ENCODE assay signal across 8 mouse cellular contexts in genomic region chr7:132551351-132552126, GRCm38 (mm10). TPM values are rescaled to one million over a fixed set of nuclear protein-coding genes. Genes with fewer than 3 reads are reported as not detected.
DNase-seq lines count a peak whose midpoint lies in the region; ATAC-seq lines count a peak whose summit lies in the region.

No protein-coding gene starts in this region.

- H3K4me3 ChIP-seq in hindbrain, embryonic 13.5 days, result peak overlapping the region; percentile 46

- H3K36me3 ChIP-seq in hindbrain, embryonic 13.5 days, result no peaks in the 10 kb centered on the region

- ATAC-seq in hindbrain, embryonic 13.5 days (ENCODE audit: low FRiP score), result peak; percentile 96

- peak overlapping the region; percentile 72 for H3K4me2 ChIP-seq in hindbrain, embryonic 13.5 days

- no peaks in the 10 kb centered on the region for H3K9me3 ChIP-seq in hindbrain, embryonic 13.5 days

- H3K27ac ChIP-seq in hindbrain, embryonic 13.5 days, result no peak overlapping the region

- H3K4me1 ChIP-seq in hindbrain, embryonic 13.5 days (replicated peaks), result peaks cover 10% of the 10 kb centered on the region

- 1% methylated on average over 27 of the region's 27 CpGs for WGBS in hindbrain, embryonic 13.5 days

- H3K27me3 ChIP-seq in hindbrain, embryonic 13.5 days, result no peaks in the 10 kb centered on the region

- peak overlapping the region; percentile 65 for H3K9ac ChIP-seq in hindbrain, embryonic 13.5 days

- peak; percentile 92 for DNase-seq in Muller cell, postnatal 12 days (ENCODE audit: inconsistent ontology term)
- peak; percentile 94 for DNase-seq in cerebellum, adult 9-11 months
- DNase-seq in frontal cortex, postnatal 10 days (ENCODE audit: low spot score in 2 of 2), result peak; percentile 87 to 95
- DNase-seq in layer of hippocampus, postnatal 25 days (ENCODE audit: extremely low spot score in 1 of 2, low spot score in 1 of 2), result peak; percentile 97 to 99
- DNase-seq in lung, postnatal 25 days (ENCODE audit: low spot score), result peak; percentile 95
- peak; percentile 99 for DNase-seq in retina, embryonic 14.5 days (ENCODE audit: low spot score)
- peak; percentile 98 for DNase-seq in thymus, postnatal 4 days

RNA-seq across cellular contexts. Expression of gene Oat, which starts 24.7 kb away (rescaled TPM):
- 87.2 and 90.0 TPM in 2 replicates for polyA plus RNA-seq in hindbrain, embryonic 13.5 days (2015; fragmentation: Nextera tagmentation; extraction: Ambion mirVana)
- 10 to 100 TPM; 90.3 to 94.5 TPM for total RNA-seq in layer of hippocampus, postnatal 25 days (2021)

RNA-seq across cellular contexts. Expression of gene Nkx1-2, which starts 47.9 kb away (rescaled TPM):
- polyA plus RNA-seq in hindbrain, embryonic 13.5 days (2015; fragmentation: Nextera tagmentation; extraction: Ambion mirVana), result 0.62 and 0.80 TPM in 2 replicates
- total RNA-seq in layer of hippocampus, postnatal 25 days (2021), result under 1 TPM in 1 of 2 experiments, not detected in 1; 0.12 TPM

RNA-seq across cellular contexts. Expression of gene Lhpp, which starts 58.9 kb away (rescaled TPM):
- 30.7 and 30.9 TPM in 2 replicates for polyA plus RNA-seq in hindbrain, embryonic 13.5 days (2015; fragmentation: Nextera tagmentation; extraction: Ambion mirVana)
- 10 to 100 TPM; 28.0 to 30.6 TPM for total RNA-seq in layer of hippocampus, postnatal 25 days (2021)
